Mouse (Mus musculus) hematopoietic stem cell, adult 5-6 weeks (primary cell): Measurements from ENCODE around the gene Gucd1. TPM values are rescaled to one million over a fixed set of nuclear protein-coding genes. Genes with fewer than 3 reads are reported as not detected.
"Not testable (repeated sequence)": the region's sequence is repeated elsewhere in the genome, so short reads cannot be mapped to it uniquely, and the experiment has no call there.

Experiments
- ATAC-seq, 2 experiments: fragments of 125-278 bp in 1 of 2; replicated peaks in 1 of 2; 2 replicates each; pipeline ENCODE4 v1.8.0; 2016 to 2017; ENCODE audit warnings: inconsistent platforms in 2 of 2, mild to moderate bottlenecking in 2 of 2, moderate number of reproducible peaks in 2 of 2, low read depth in 1 of 2, moderate TSS enrichment in 1 of 2; ENCODE audit not compliant: low FRiP score in 2 of 2, poor library complexity in 2 of 2, severe bottlenecking in 2 of 2, insufficient read depth in 1 of 2, low TSS enrichment in 1 of 2
- total RNA-seq: library from RNA; stranded (forward); fragments of 172-1452, 232-1000 nt; gene quantifications from 2 replicates; pipeline ENCODE4 v1.2.3, GENCODE M21; 2017

Gucd1 gene
- total RNA-seq, 1 experiment from 2014 or later = 16.7 TPM

- ATAC-seq = no peak
Measured at GRCm38 (mm10) chr10:75390832-75391231, 126.9 kb downstream of the Gucd1 start.

DNA sequence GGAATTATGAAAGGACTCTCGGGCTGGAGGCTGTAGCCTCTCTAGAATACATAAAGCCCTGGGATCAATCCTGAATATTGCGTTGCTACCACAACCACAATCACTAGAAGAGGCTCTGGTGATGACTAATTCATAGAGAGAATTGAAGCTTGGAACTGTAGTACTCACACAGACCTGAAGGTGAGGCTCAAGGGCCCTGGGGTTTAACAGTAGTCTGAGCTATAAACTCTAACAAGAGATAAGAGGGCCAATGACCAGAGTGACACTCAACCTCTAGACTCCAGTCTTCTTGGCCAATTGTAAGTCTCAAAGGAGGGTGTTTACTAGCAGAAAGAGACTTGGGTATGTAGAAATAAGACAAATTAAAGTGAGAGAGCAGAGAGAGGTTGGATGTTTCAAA is 127.6 kb downstream of the Gucd1 start:
- ATAC-seq = no peak

GRCm38 (mm10) chr10:75378688-75379087 is 139.1 kb downstream of the Gucd1 start:
- ATAC-seq = no peak

GRCm38 (mm10) chr10:75373655-75374351 is 144.0 kb downstream of the Gucd1 start:
- not testable (repeated sequence) for ATAC-seq

DNA sequence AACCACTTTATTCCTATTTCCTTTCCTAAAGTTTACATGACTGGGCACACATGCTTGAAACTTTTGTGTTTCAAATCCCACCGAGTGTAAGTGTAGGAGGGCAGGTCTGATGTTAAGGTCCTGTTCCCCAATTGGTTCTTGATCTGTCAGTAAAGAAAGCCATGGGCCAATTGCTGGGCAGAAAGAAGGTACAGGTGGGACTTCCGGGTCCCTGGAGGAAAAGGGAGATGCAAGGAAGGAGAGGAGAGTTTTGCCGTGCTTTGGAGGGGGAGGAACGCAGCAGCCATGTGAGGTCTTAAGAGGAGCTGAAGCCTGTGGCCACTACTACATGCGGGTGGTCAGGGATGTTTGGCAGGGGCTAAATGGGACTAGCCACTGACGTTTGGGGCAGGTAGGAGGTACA is 152.5 kb downstream of the Gucd1 start:
- ATAC-seq = peak; percentile 56 to 80; a peak in 3 of 4 replicates

- ATAC-seq = peak in 1 of 2 experiments; percentile 25; a peak in 1 of 4 replicates
Measured at GRCm38 (mm10) chr10:75364796-75365195, 153.0 kb downstream of the Gucd1 start.

DNA sequence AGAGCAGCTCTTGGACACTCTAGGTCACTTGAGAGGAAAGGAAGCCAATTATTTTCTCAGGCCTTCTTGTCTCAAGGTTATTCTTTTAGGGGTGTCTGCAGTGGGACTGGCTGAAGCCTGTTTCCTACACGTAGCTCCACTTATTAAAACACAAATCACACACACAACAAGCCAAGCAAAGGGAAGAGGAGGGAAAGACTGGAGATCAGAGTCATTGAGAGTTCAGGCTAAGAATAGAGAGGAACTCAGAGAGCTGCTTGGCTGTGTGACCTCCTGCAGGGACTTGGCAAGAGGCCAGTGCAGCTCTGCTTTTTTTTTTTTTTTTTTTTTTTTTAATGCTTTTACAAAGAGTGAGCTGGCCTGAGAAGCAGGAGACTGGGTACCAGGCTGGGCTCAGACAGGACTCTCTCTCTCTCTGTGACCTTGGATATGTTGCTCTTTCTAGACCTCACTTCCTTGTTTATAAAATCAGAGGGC is 153.5 kb downstream of the Gucd1 start:
- ATAC-seq = peak; percentile 32 to 52; a peak in 3 of 4 replicates

DNA sequence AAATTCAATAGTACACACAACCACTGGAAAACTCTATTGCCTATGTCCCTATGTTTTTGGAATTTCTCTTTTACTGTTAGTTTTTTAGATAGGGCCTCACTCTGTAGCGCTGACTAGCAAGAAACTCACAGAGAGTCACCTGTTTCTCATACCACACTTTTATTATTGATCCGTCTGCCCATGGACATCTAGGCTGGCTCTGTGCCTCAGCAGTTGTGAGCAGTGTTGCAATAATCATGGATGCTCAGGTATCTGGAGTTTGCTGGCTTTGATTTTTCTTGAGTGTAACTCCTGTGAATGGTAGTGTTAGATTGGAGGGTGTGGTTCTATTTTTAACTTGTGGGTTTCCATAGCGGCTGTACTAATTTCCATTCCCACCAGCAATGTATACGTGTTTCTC is 162.4 kb downstream of the Gucd1 start:
- no peak for ATAC-seq

GRCm38 (mm10) chr10:75353838-75354241 is 163.9 kb downstream of the Gucd1 start:
- ATAC-seq = peak; percentile 4 to 48; a peak in 1 of 4 replicates

DNA sequence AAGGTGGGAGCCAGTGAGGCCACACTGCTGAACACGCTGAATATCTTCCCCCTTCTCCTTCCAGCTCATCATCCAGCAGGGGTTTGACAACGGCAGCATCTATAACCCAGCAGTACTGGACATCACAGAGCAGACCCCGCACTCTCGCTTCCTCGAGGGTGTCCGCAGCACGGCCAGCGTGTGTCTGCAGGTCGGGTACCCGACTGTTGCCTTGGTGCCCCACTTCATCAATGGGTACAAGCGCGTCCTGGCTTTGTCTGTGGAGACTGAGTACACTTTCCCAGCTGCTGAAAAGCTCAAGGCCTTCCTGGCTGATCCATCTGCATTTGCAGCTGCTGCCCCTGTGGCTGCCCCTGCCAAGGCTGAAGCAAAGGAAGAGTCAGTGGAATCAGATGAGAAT is 165.2 kb downstream of the Gucd1 start:
- no peak for ATAC-seq

DNA sequence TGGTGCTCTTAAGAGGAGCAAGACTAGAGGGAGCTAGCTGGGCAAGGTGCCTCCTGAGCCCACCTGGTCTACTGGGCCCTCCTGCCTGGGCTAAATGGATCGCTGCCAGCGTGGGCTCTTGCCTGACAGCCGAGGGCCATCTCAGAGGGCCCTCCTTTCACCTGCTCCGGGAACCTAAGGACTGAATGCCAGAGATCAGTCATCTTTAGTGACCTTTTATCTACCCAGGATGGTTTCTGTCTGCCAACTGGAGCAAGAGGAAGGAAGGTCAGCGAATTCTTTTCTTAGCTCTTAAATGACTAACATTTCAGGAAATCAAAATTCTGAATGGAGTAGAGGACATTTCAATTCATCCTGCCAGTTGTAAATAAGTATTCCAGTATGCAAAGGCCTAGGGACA is 167.2 kb downstream of the Gucd1 start:
- no peak for ATAC-seq

GRCm38 (mm10) chr10:75345265-75345664 is 172.5 kb downstream of the Gucd1 start:
- no peak for ATAC-seq

DNA sequence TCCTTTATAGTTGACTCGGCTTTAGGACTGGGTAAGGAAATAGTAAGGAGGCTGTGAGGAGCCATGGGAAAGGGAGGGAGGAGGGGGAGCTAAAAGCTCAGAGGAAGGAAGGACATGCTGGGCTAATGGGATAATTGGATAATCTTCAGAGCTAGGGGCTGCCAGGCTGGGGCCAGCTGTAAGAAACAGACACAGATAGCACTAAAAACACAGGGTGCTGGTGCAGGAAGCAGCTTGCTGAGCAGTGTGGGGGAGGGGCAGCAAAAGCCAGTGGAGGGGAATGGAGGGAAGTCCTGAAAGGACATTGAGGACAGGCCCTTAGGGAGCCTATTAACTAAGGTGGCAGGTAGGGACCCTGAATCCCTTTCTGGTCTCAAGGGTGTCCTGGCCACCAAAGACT is 173.2 kb downstream of the Gucd1 start:
- not testable (repeated sequence) for ATAC-seq

GRCm38 (mm10) chr10:75341936-75342335 is 175.8 kb downstream of the Gucd1 start:
- ATAC-seq = no peak

DNA sequence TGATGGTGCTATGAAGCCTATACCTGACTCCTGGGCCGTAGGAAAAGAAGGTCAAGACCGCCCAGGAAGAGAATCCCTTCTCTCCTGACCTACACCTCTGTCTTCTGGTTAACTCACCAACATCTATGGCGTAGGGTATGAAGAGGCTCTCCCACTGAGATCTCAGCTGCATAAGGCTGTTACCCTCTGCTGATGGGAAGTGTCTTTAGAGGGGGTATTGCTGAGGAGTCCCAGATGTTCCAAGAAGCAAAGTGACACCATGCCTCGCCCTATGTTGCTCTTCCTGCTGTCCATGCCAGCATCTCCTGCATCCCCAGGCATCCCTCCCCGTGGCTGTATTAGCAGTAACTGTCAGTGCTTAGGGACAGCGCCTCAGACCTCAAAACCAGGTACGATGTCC is 178.4 kb downstream of the Gucd1 start:
- no peak for ATAC-seq

DNA sequence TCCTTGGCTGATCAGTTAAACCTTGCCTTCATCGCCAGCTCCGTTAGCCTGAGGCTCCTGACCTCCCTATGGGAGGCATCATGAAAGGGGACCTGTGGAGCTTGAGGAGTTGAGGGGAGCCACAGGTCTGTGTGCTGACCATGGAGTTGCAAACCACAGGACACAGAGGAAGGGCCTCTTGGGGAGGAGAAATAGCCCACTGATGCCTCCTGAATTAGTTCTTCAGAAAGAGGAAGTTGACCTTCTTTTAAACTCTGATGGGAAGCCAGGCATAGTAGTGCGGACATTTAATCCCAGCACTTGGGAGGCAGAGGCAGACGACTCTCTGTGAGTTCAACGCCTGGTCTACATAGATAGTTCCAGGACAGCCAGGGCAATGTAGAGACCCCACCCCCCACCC is 178.9 kb downstream of the Gucd1 start:
- peak; percentile 66 to 69 for ATAC-seq

- no peak for ATAC-seq
Measured at GRCm38 (mm10) chr10:75337231-75337630, 180.5 kb downstream of the Gucd1 start.

DNA sequence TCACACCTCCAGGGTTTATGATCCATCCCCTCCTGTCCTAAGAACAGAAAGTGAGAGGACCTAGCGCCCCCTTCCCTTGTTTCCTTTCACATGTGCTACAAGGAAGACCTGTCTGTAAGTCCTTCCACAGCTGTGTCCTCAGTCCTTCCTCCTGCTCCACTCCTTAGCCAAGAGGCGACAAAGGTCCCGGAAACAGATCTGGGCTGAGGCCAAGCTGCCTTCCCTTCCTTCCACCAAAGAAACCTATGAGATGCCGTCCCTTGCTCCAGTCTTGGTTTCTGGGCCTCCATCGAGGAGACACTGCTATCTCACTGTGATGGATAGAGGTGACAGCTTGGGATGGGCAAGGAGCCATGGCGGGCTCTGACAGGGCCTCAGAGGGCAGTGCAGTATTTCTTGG is 182.7 kb downstream of the Gucd1 start:
- no peak for ATAC-seq

GRCm38 (mm10) chr10:75334175-75334574 is 183.6 kb downstream of the Gucd1 start:
- ATAC-seq = no peak
